Mouse (Mus musculus) kidney, embryonic 15.5 days (tissue): ENCODE results near the gene Lhfpl4. TPM values are rescaled to one million over a fixed set of nuclear protein-coding genes. Genes with fewer than 3 reads are reported as not detected.

Experiments
- polyA plus RNA-seq: library from polyadenylated mRNA; unstranded; fragments of >200 nt; fragmentation: Nextera tagmentation; extraction: Ambion mirVana; gene quantifications from 2 replicates; pipeline ENCODE4 v1.2.1, GENCODE M21; 2015

Lhfpl4 gene
- polyA plus RNA-seq, 1 experiment from 2014 or later: 1.00 TPM

Other genes starting within 250 kb of the Lhfpl4 start
- 4.9 and 5.1 TPM in 2 replicates for gene Srgap3, start 248.1 kb downstream of the Lhfpl4 start, polyA plus RNA-seq
- gene Thumpd3, start 149.2 kb downstream of the Lhfpl4 start, polyA plus RNA-seq: 46.6 and 47.0 TPM in 2 replicates
- 75.0 and 75.9 TPM in 2 replicates for gene Setd5, start 118.0 kb downstream of the Lhfpl4 start, polyA plus RNA-seq
- 36.2 and 39.4 TPM in 2 replicates for gene Mtmr14, start 42.5 kb upstream of the Lhfpl4 start, polyA plus RNA-seq
- gene Cpne9, start 86.9 kb upstream of the Lhfpl4 start, polyA plus RNA-seq: 0.05 and 0.18 TPM in 2 replicates
- 19.2 and 20.4 TPM in 2 replicates for gene Brpf1, start 111.8 kb upstream of the Lhfpl4 start, polyA plus RNA-seq
- 13.8 and 18.7 TPM in 2 replicates for gene Ogg1, start 131.6 kb upstream of the Lhfpl4 start, polyA plus RNA-seq
- 103 and 111 TPM in 2 replicates for gene Camk1, start 148.6 kb upstream of the Lhfpl4 start, polyA plus RNA-seq
- gene Tada3, start 182.5 kb upstream of the Lhfpl4 start, polyA plus RNA-seq: 56.7 and 62.1 TPM in 2 replicates
- 403 and 405 TPM in 2 replicates for gene Arpc4, start 182.7 kb upstream of the Lhfpl4 start, polyA plus RNA-seq
- 3.5 and 3.6 TPM in 2 replicates for gene Ttll3, start 193.9 kb upstream of the Lhfpl4 start, polyA plus RNA-seq
- gene Rpusd3, start 224.0 kb upstream of the Lhfpl4 start, polyA plus RNA-seq: 24.0 and 25.3 TPM in 2 replicates
- not detected in 2 replicates for gene Cidec, start 240.4 kb upstream of the Lhfpl4 start, polyA plus RNA-seq
- 104 and 111 TPM in 2 replicates for gene Jagn1, start 247.2 kb upstream of the Lhfpl4 start, polyA plus RNA-seq